Mouse (Mus musculus) stomach, postnatal 0 days (tissue): Measurements from ENCODE around the gene Ms4a2. TPM values are rescaled to one million over a fixed set of nuclear protein-coding genes. Genes with fewer than 3 reads are reported as not detected.

Experiments used
- ATAC-seq: fragments of 200-750 bp; cut with Nextera tagmentation; 2 replicates; pipeline ENCODE4 v1.8.0; 2017; ENCODE audit not compliant: low FRiP score, low TSS enrichment
- DNase-seq: peaks from one replicate; pipeline ENCODE4 v3.0.0-alpha.2; 2016; ENCODE audit warnings: low spot score
- H3K27ac ChIP-seq: fragments of 300-500 bp; sonication (generic); replicated peaks from 2 replicates; pipeline ENCODE4 v1.5.1; 2014; ENCODE audit warnings: mild to moderate bottlenecking, control low read depth
- H3K27me3 ChIP-seq: fragments of 300-500 bp; sonication (generic); 2 replicates; pipeline ENCODE4 v1.6.1; 2014; ENCODE audit warnings: low read length; ENCODE audit not compliant: control insufficient read depth, insufficient read depth
- H3K36me3 ChIP-seq: fragments of 300-500 bp; sonication (generic); 2 replicates; pipeline ENCODE4 v1.6.1; 2014; ENCODE audit warnings: low read length, mixed read lengths; ENCODE audit not compliant: control insufficient read depth, insufficient read depth
- H3K4me1 ChIP-seq: fragments of 300-500 bp; sonication (generic); replicated peaks from 2 replicates; pipeline ENCODE4 v1.6.1; 2014; ENCODE audit warnings: antibody characterized with exemption; ENCODE audit not compliant: control insufficient read depth, insufficient read depth
- H3K4me2 ChIP-seq: fragments of 300-500 bp; sonication (generic); replicated peaks from 2 replicates; pipeline ENCODE4 v1.6.1; 2014; ENCODE audit warnings: low read depth, mild to moderate bottlenecking, control low read depth, moderate library complexity
- H3K4me3 ChIP-seq: fragments of 300-500 bp; sonication (generic); 2 replicates; pipeline ENCODE4 v1.5.1; 2014; ENCODE audit warnings: low read depth, low read length, control low read depth
- H3K9ac ChIP-seq: fragments of 300-500 bp; sonication (generic); 2 replicates; pipeline ENCODE4 v1.6.1; 2014; ENCODE audit warnings: mild to moderate bottlenecking, low read length, control low read depth, mixed read lengths
- H3K9me3 ChIP-seq: fragments of 300-500 bp; sonication (generic); 2 replicates; pipeline ENCODE4 v1.6.1; 2016; ENCODE audit warnings: low read length; ENCODE audit not compliant: control insufficient read depth
- CTCF ChIP-seq: IDR thresholded peaks from 2 replicates; pipeline ENCODE4 v1.5.1; 2016; ENCODE audit warnings: antibody characterized with exemption, low read depth, mild to moderate bottlenecking, moderate library complexity
- EP300 ChIP-seq: optimal IDR thresholded peaks from 2 replicates; pipeline ENCODE3; 2016; ENCODE audit warnings: antibody characterized with exemption
- WGBS: fragments of 180-500 bp; shearing (Covaris S2); extraction: QIAGEN DNeasy Blood & Tissue Kit; methylation state at CpG from one replicate; pipeline ENCODE4 v1.1.7; 2014; 5-methylcytosine and 5-hydroxymethylcytosine counted together
- polyA plus RNA-seq: library from polyadenylated mRNA; unstranded; fragments of >200 nt; fragmentation: Nextera tagmentation; extraction: Ambion mirVana; gene quantifications from 2 replicates; pipeline ENCODE4 v1.2.1, GENCODE M21; 2015

The Ms4a2 gene
- polyA plus RNA-seq, 1 experiment from 2014 or later = 0.16 TPM

- H3K36me3 ChIP-seq = no peaks in the 10 kb centered on the region
- 73% methylated on average over 4 of the region's 4 CpGs for WGBS
- no peaks in the 10 kb centered on the region for H3K4me1 ChIP-seq
- DNase-seq (no peak), ATAC-seq (no peak)
- TF ChIP-seq EP300 (no peak), CTCF (no peak)
- H3K27ac ChIP-seq = no peak overlapping the region
- H3K9me3 ChIP-seq = no peaks in the 10 kb centered on the region
- H3K4me3 ChIP-seq = no peak overlapping the region
- no peak overlapping the region for H3K4me2 ChIP-seq
- no peak overlapping the region for H3K9ac ChIP-seq
- H3K27me3 ChIP-seq = no peaks in the 10 kb centered on the region
These were observed 34.3 kb downstream of the Ms4a2 start for GRCm38 (mm10) chr19:11589205-11589604.

GRCm38 (mm10) chr19:11574965-11575364 lies 48.6 kb downstream of the Ms4a2 start:
- Histone ChIP-seq H3K9me3 (no peaks in the 10 kb centered on the region), H3K4me2 (no peak overlapping the region), H3K4me3 (no peak overlapping the region), H3K9ac (no peak overlapping the region), H3K27ac (no peak overlapping the region), H3K27me3 (no peaks in the 10 kb centered on the region), H3K36me3 (no peaks in the 10 kb centered on the region), H3K4me1 (no peaks in the 10 kb centered on the region)
- ATAC-seq (no peak), DNase-seq (no peak)
- WGBS = 90% methylated on average over 8 of the region's 8 CpGs
- TF ChIP-seq CTCF = no peak
- TF ChIP-seq EP300 = no peak

Other genes starting within 250 kb of the Ms4a2 start
- 6.0 TPM in 2 replicates for gene Ms4a4a, start 248.2 kb downstream of the Ms4a2 start, polyA plus RNA-seq
- 0.59 and 1.1 TPM in 2 replicates for gene Ms4a4c, start 218.9 kb downstream of the Ms4a2 start, polyA plus RNA-seq
- 0.89 and 1.0 TPM in 2 replicates for gene Ms4a4b, start 180.2 kb downstream of the Ms4a2 start, polyA plus RNA-seq
- 9.6 and 10.5 TPM in 2 replicates for gene Ms4a6c, start 154.4 kb downstream of the Ms4a2 start, polyA plus RNA-seq
- 0.16 and 0.19 TPM in 2 replicates for gene Gm8369, start 137.8 kb downstream of the Ms4a2 start, polyA plus RNA-seq
- 6.6 and 6.9 TPM in 2 replicates for gene Ms4a6b, start 107.2 kb downstream of the Ms4a2 start, polyA plus RNA-seq
- 8.6 and 9.1 TPM in 2 replicates for gene Ms4a4d, start 86.9 kb downstream of the Ms4a2 start, polyA plus RNA-seq
- gene Ms4a6d, start 18.9 kb downstream of the Ms4a2 start, polyA plus RNA-seq = 4.5 and 5.0 TPM in 2 replicates
- 0.07 and 0.10 TPM in 2 replicates for gene Ms4a3, start 17.1 kb upstream of the Ms4a2 start, polyA plus RNA-seq
- not detected in 2 replicates for gene Oosp2, start 36.8 kb upstream of the Ms4a2 start, polyA plus RNA-seq
- not detected in 2 replicates for gene Oosp1, start 67.4 kb upstream of the Ms4a2 start, polyA plus RNA-seq
- gene Oosp3, start 73.3 kb upstream of the Ms4a2 start, polyA plus RNA-seq = not detected in 2 replicates
- 161 and 172 TPM in 2 replicates for gene Gif, start 123.8 kb upstream of the Ms4a2 start, polyA plus RNA-seq
- 49.2 and 51.4 TPM in 2 replicates for gene Mrpl16, start 146.7 kb upstream of the Ms4a2 start, polyA plus RNA-seq
- 17.9 and 18.7 TPM in 2 replicates for gene Stx3, start 195.7 kb upstream of the Ms4a2 start, polyA plus RNA-seq
- not detected in 2 replicates for gene Olfr1417, start 215.5 kb upstream of the Ms4a2 start, polyA plus RNA-seq
- not detected in 2 replicates for gene Olfr1418, start 237.3 kb upstream of the Ms4a2 start, polyA plus RNA-seq